Mouse (Mus musculus): ENCODE measurements around the gene Esrp2. TPM values are rescaled to one million over a fixed set of nuclear protein-coding genes. Genes with fewer than 3 reads are reported as not detected.

The Esrp2 gene
- total and polyA plus RNA-seq, 3 experiments, result 0.24 to 0.30 TPM; not detected in 1

DNA sequence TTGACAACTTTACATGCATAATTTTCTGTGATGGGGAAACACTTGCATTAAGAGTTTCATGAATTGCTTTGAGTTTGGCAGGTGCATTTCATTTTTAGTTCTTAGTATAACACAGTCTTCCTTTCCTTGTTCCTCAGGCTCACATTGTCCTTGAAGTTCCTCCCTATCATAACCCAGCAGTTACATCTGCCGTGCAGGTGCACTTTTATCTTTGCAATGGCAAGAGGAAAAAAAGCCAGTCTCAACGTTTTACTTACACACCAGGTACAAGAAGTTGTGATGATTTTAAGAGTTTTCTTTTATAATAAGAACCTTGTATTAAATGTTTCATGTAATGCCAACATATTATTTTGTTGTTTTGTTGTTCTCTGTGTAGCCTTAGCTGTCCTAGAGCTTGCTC lies 32.9 kb downstream of the Esrp2 start:
- no peak overlapping the region for H3K27ac ChIP-seq (ENCODE audit: insufficient read depth, low read depth)
- no peak for DNase-seq (ENCODE audit: extremely low read depth)
- in situ Hi-C loops (cut with MboI; ENCODE audit: low pct_ligation_motif_present, low pct_unique_long_range_greater_than_20kb, low sequenced_read_pairs), result no loop called here

DNA sequence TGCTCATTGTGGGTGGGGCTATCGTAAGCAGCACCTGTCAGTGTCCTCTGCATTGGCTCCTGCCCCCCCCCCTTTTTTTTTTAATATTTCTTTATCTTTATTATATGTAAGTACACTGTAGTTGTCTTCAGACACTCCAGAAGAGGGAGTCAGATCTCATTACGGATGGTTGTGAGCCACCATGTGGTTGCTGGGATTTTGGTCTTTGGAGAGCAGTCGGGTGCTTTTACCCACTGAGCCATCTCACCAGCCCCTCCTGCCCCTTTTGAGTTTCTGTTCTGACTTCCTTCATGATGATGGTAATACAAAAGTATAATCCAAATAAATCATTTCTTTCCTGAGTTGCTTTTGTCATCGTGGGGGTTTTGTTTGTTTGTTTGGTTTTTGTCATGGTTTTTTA lies 34.5 kb downstream of the Esrp2 start:
- H3K9me3 ChIP-seq (replicated peaks; ENCODE audit: low read length), result no peaks in the 10 kb centered on the region
- H3K4me2 ChIP-seq (ENCODE audit: insufficient read depth, low read depth, poor library complexity, severe bottlenecking), result no peak overlapping the region
- in situ Hi-C loops (cut with MboI; ENCODE audit: low pct_ligation_motif_present, low pct_unique_long_range_greater_than_20kb, low sequenced_read_pairs) (no loop called here), dilution Hi-C loops (cut with MboI; ENCODE audit: extremely low pct_ligation_motif_present, extremely low pct_unique_long_range_greater_than_20kb, low sequenced_read_pairs) (no loop called here)
- H3K4me3 ChIP-seq (replicated peaks in 1 of 3; ENCODE audit: low read depth in 2 of 3, low read length in 2 of 3, poor library complexity in 1 of 3), result no peak overlapping the region
- peaks cover 14% of the 10 kb centered on the region; the same call in 1 of the 2 replicates for H3K79me2 ChIP-seq (replicated peaks; ENCODE audit: control insufficient read depth, extremely low read depth, insufficient read depth, poor library complexity, severe bottlenecking)
- no peaks in the 10 kb centered on the region for H3K4me1 ChIP-seq (ENCODE audit: control insufficient read depth in 1 of 2, insufficient read depth in 2 of 2)
- H3K27me3 ChIP-seq (replicated peaks), result no peaks in the 10 kb centered on the region
- TF ChIP-seq MAX (IDR thresholded peaks at IDR 0.05; ENCODE audit: low read length) (no peak), USF2 (conservative IDR thresholded peaks at IDR 0.05; ENCODE audit: low read depth, low read length) (no peak), TCF12 (IDR thresholded peaks at IDR 0.05; ENCODE audit: low read depth, low read length) (no peak), HCFC1 (IDR thresholded peaks at IDR 0.05; ENCODE audit: low read depth, low read length) (no peak), UBTF (IDR thresholded peaks at IDR 0.05; ENCODE audit: low read depth, low read length) (no peak), ZC3H11A (IDR thresholded peaks at IDR 0.05; ENCODE audit: low read depth, low read length) (no peak), EP300 (IDR thresholded peaks at IDR 0.05; ENCODE audit: low read length) (no peak), MEF2A (IDR thresholded peaks at IDR 0.05; ENCODE audit: borderline replicate concordance, low read depth, low read length) (no peak), RAD21 (IDR thresholded peaks at IDR 0.05; ENCODE audit: low read depth, low read length) (no peak), RCOR1 (conservative IDR thresholded peaks at IDR 0.05; ENCODE audit: low read depth, low read length) (no peak), KAT2A (IDR thresholded peaks at IDR 0.05; ENCODE audit: insufficient replicate concordance, low read length) (no peak), GABPA (IDR thresholded peaks at IDR 0.05; ENCODE audit: insufficient replicate concordance, low read depth, low read length) (no peak)
- H3K9ac ChIP-seq (ENCODE audit: insufficient read depth, low read depth), result no peak overlapping the region
- H3K27ac ChIP-seq (ENCODE audit: insufficient read depth, low read depth), result no peak overlapping the region
- H3K36me3 ChIP-seq (replicated peaks in 1 of 2; ENCODE audit: control insufficient read depth in 1 of 2, insufficient read depth in 1 of 2, low read length in 1 of 2), result peaks cover 28 to 77% of the 10 kb centered on the region in 2 experiments
- DNase-seq (ENCODE audit: extremely low read depth), result no peak

More for the DNA sequence above, 32.9 kb downstream of the Esrp2 start:
- Histone ChIP-seq H3K4me1 (ENCODE audit: control insufficient read depth in 1 of 2, insufficient read depth in 2 of 2) (no peaks in the 10 kb centered on the region), H3K36me3 (replicated peaks in 1 of 2; ENCODE audit: control insufficient read depth in 1 of 2, insufficient read depth in 1 of 2, low read length in 1 of 2) (peaks cover 36 to 88% of the 10 kb centered on the region in 2 experiments), H3K4me2 (ENCODE audit: insufficient read depth, low read depth, poor library complexity, severe bottlenecking) (no peak overlapping the region), H3K4me3 (replicated peaks in 1 of 3; ENCODE audit: low read depth in 2 of 3, low read length in 2 of 3, poor library complexity in 1 of 3) (no peak overlapping the region), H3K9ac (ENCODE audit: insufficient read depth, low read depth) (no peak overlapping the region), H3K27me3 (replicated peaks) (no peaks in the 10 kb centered on the region), H3K79me2 (replicated peaks; ENCODE audit: control insufficient read depth, extremely low read depth, insufficient read depth, poor library complexity, severe bottlenecking) (peaks cover 17% of the 10 kb centered on the region; the same call in 1 of the 2 replicates), H3K9me3 (replicated peaks; ENCODE audit: low read length) (no peaks in the 10 kb centered on the region)
- TF ChIP-seq MAZ (IDR thresholded peaks at IDR 0.05; ENCODE audit: low read depth, low read length) (no peak), UBTF (IDR thresholded peaks at IDR 0.05; ENCODE audit: low read depth, low read length) (no peak), JUN (IDR thresholded peaks at IDR 0.05; ENCODE audit: insufficient read depth, low read depth, low read length) (no peak), ZC3H11A (IDR thresholded peaks at IDR 0.05; ENCODE audit: low read depth, low read length) (no peak), IRF4 (IDR thresholded peaks at IDR 0.05; ENCODE audit: low read depth, low read length) (no peak), POLR2A (IDR thresholded peaks at IDR 0.05; ENCODE audit: low read depth, low read length) (no peak), TBP (conservative IDR thresholded peaks at IDR 0.05; ENCODE audit: low read depth, low read length) (no peak), KAT2A (IDR thresholded peaks at IDR 0.05; ENCODE audit: insufficient replicate concordance, low read length) (no peak), ELF1 (IDR thresholded peaks at IDR 0.05; ENCODE audit: low read depth, low read length) (no peak), MEF2A (IDR thresholded peaks at IDR 0.05; ENCODE audit: borderline replicate concordance, low read depth, low read length) (no peak), MAFK (IDR thresholded peaks at IDR 0.05; ENCODE audit: insufficient replicate concordance, low read length) (no peak), TCF12 (IDR thresholded peaks at IDR 0.05; ENCODE audit: low read depth, low read length) (no peak), PAX5 (IDR thresholded peaks at IDR 0.05; ENCODE audit: low read length) (no peak), ZNF384 (IDR thresholded peaks at IDR 0.05; ENCODE audit: low read depth, low read length) (no peak), SIN3A (IDR thresholded peaks at IDR 0.05; ENCODE audit: low read length) (no peak)
- dilution Hi-C loops (cut with MboI; ENCODE audit: extremely low pct_ligation_motif_present, extremely low pct_unique_long_range_greater_than_20kb, low sequenced_read_pairs), result no loop called here

Other genes with a start within 250 kb of the Esrp2 start
- 0.38 and 0.42 TPM in 2 replicates for gene Nrn1l, start 243.4 kb downstream of the Esrp2 start, total RNA-seq (2012; rRNA removed)
- gene Nrn1l, start 243.4 kb downstream of the Esrp2 start, total RNA-seq (2014; rRNA removed), result not detected in 2 replicates
- gene Nrn1l, start 243.4 kb downstream of the Esrp2 start, polyA plus RNA-seq (2012; ENCODE audit: insufficient read length, low read depth), result not detected in 2 replicates
- 12.2 and 12.9 TPM in 2 replicates for gene Pskh1, start 236.5 kb downstream of the Esrp2 start, total RNA-seq (2012; rRNA removed)
- gene Pskh1, start 236.5 kb downstream of the Esrp2 start, total RNA-seq (2014; rRNA removed), result 10.5 and 11.0 TPM in 2 replicates
- gene Pskh1, start 236.5 kb downstream of the Esrp2 start, polyA plus RNA-seq (2012; ENCODE audit: insufficient read length, low read depth), result 11.5 and 12.3 TPM in 2 replicates
- gene Ctrl, start 203.1 kb downstream of the Esrp2 start, total RNA-seq (2012; rRNA removed), result 2.0 and 2.9 TPM in 2 replicates
- gene Ctrl, start 203.1 kb downstream of the Esrp2 start, total RNA-seq (2014; rRNA removed), result 1.3 and 1.5 TPM in 2 replicates
- gene Ctrl, start 203.1 kb downstream of the Esrp2 start, polyA plus RNA-seq (2012; ENCODE audit: insufficient read length, low read depth), result 5.3 and 5.9 TPM in 2 replicates
- 228 and 298 TPM in 2 replicates for gene Psmb10, start 198.5 kb downstream of the Esrp2 start, total RNA-seq (2012; rRNA removed)
- gene Psmb10, start 198.5 kb downstream of the Esrp2 start, total RNA-seq (2014; rRNA removed), result 136 and 137 TPM in 2 replicates
- 227 and 313 TPM in 2 replicates for gene Psmb10, start 198.5 kb downstream of the Esrp2 start, polyA plus RNA-seq (2012; ENCODE audit: insufficient read length, low read depth)
- gene Lcat, start 193.6 kb downstream of the Esrp2 start, total RNA-seq (2012; rRNA removed), result 0.21 and 0.34 TPM in 2 replicates
- 0.18 TPM in 1 of 2 replicates, not detected in the other for gene Lcat, start 193.6 kb downstream of the Esrp2 start, total RNA-seq (2014; rRNA removed)
- gene Lcat, start 193.6 kb downstream of the Esrp2 start, polyA plus RNA-seq (2012; ENCODE audit: insufficient read length, low read depth), result 0.17 and 0.25 TPM in 2 replicates
- gene Slc12a4, start 170.9 kb downstream of the Esrp2 start, total RNA-seq (2012; rRNA removed), result 9.4 and 9.7 TPM in 2 replicates
- gene Slc12a4, start 170.9 kb downstream of the Esrp2 start, total RNA-seq (2014; rRNA removed), result 2.8 and 4.2 TPM in 2 replicates
- gene Slc12a4, start 170.9 kb downstream of the Esrp2 start, polyA plus RNA-seq (2012; ENCODE audit: insufficient read length, low read depth), result 7.2 and 8.1 TPM in 2 replicates
- gene Dpep3, start 157.5 kb downstream of the Esrp2 start, total RNA-seq (2012; rRNA removed), result not detected in 2 replicates
- gene Dpep3, start 157.5 kb downstream of the Esrp2 start, total RNA-seq (2014; rRNA removed), result not detected in 2 replicates
- gene Dpep3, start 157.5 kb downstream of the Esrp2 start, polyA plus RNA-seq (2012; ENCODE audit: insufficient read length, low read depth), result not detected in 2 replicates
- 20.9 and 23.2 TPM in 2 replicates for gene Dus2, start 145.6 kb downstream of the Esrp2 start, total RNA-seq (2012; rRNA removed)
- gene Dus2, start 145.6 kb downstream of the Esrp2 start, total RNA-seq (2014; rRNA removed), result 20.7 and 23.6 TPM in 2 replicates
- gene Dus2, start 145.6 kb downstream of the Esrp2 start, polyA plus RNA-seq (2012; ENCODE audit: insufficient read length, low read depth), result 27.2 and 27.7 TPM in 2 replicates
- gene Dpep2nb, start 131.0 kb downstream of the Esrp2 start, total RNA-seq (2012; rRNA removed), result not detected in 2 replicates
- gene Dpep2nb, start 131.0 kb downstream of the Esrp2 start, total RNA-seq (2014; rRNA removed), result not detected in 2 replicates
- not detected in 2 replicates for gene Dpep2nb, start 131.0 kb downstream of the Esrp2 start, polyA plus RNA-seq (2012; ENCODE audit: insufficient read length, low read depth)
- 19.8 and 23.3 TPM in 2 replicates for gene Ddx28, start 125.1 kb downstream of the Esrp2 start, total RNA-seq (2012; rRNA removed)
- gene Ddx28, start 125.1 kb downstream of the Esrp2 start, total RNA-seq (2014; rRNA removed), result 21.6 and 21.8 TPM in 2 replicates
- 15.5 and 16.3 TPM in 2 replicates for gene Ddx28, start 125.1 kb downstream of the Esrp2 start, polyA plus RNA-seq (2012; ENCODE audit: insufficient read length, low read depth)
- 25.5 and 29.0 TPM in 2 replicates for gene Nfatc3, start 78.1 kb downstream of the Esrp2 start, total RNA-seq (2012; rRNA removed)
- 32.9 and 37.8 TPM in 2 replicates for gene Nfatc3, start 78.1 kb downstream of the Esrp2 start, total RNA-seq (2014; rRNA removed)
- 73.5 and 96.3 TPM in 2 replicates for gene Nfatc3, start 78.1 kb downstream of the Esrp2 start, polyA plus RNA-seq (2012; ENCODE audit: insufficient read length, low read depth)
- gene Pla2g15, start 13.4 kb upstream of the Esrp2 start, total RNA-seq (2012; rRNA removed), result 6.3 and 7.0 TPM in 2 replicates
- gene Pla2g15, start 13.4 kb upstream of the Esrp2 start, total RNA-seq (2014; rRNA removed), result 6.3 and 6.9 TPM in 2 replicates
- 7.0 and 8.0 TPM in 2 replicates for gene Pla2g15, start 13.4 kb upstream of the Esrp2 start, polyA plus RNA-seq (2012; ENCODE audit: insufficient read length, low read depth)
- gene Slc7a6, start 31.9 kb upstream of the Esrp2 start, total RNA-seq (2012; rRNA removed), result 24.2 and 27.8 TPM in 2 replicates
- gene Slc7a6, start 31.9 kb upstream of the Esrp2 start, total RNA-seq (2014; rRNA removed), result 29.5 and 32.6 TPM in 2 replicates
- 61.8 and 67.1 TPM in 2 replicates for gene Slc7a6, start 31.9 kb upstream of the Esrp2 start, polyA plus RNA-seq (2012; ENCODE audit: insufficient read length, low read depth)
- gene Slc7a6os, start 74.0 kb upstream of the Esrp2 start, total RNA-seq (2012; rRNA removed), result 38.7 and 44.1 TPM in 2 replicates
- gene Slc7a6os, start 74.0 kb upstream of the Esrp2 start, total RNA-seq (2014; rRNA removed), result 65.1 and 79.5 TPM in 2 replicates
- 60.0 and 62.5 TPM in 2 replicates for gene Slc7a6os, start 74.0 kb upstream of the Esrp2 start, polyA plus RNA-seq (2012; ENCODE audit: insufficient read length, low read depth)
- 83.7 and 87.3 TPM in 2 replicates for gene Prmt7, start 74.0 kb upstream of the Esrp2 start, total RNA-seq (2012; rRNA removed)
- gene Prmt7, start 74.0 kb upstream of the Esrp2 start, total RNA-seq (2014; rRNA removed), result 69.5 and 73.9 TPM in 2 replicates
- gene Prmt7, start 74.0 kb upstream of the Esrp2 start, polyA plus RNA-seq (2012; ENCODE audit: insufficient read length, low read depth), result 48.4 and 56.5 TPM in 2 replicates
- 0.21 and 0.25 TPM in 2 replicates for gene Smpd3, start 201.0 kb upstream of the Esrp2 start, total RNA-seq (2012; rRNA removed)
- 0.16 and 0.23 TPM in 2 replicates for gene Smpd3, start 201.0 kb upstream of the Esrp2 start, total RNA-seq (2014; rRNA removed)
- 0.16 and 0.19 TPM in 2 replicates for gene Smpd3, start 201.0 kb upstream of the Esrp2 start, polyA plus RNA-seq (2012; ENCODE audit: insufficient read length, low read depth)

All from CH12.LX (cell line).